Comparison of ENCODE assay signal across 9 mouse cellular contexts in genomic region chr17:83122525-83123280, GRCm38 (mm10).
DNase-seq lines count a peak whose midpoint lies in the region; ATAC-seq and TF ChIP-seq lines count a peak whose summit lies in the region.
"Had no signal": no experiment of that assay in that cellular context is flagged by ENCODE, and none has a peak within 500 bp of the region (broad histone marks: within the 10 kb centered on the region; RNA-seq: fewer than 3 reads in every experiment).

No protein-coding gene starts in this region.

- H3K27me3 ChIP-seq in forebrain, embryonic 11.5 days (ENCODE audit: control insufficient read depth, insufficient read depth, low read length): no peaks in the 10 kb centered on the region
- H3K27me3 ChIP-seq: CH12.LX had no signal

- TF ChIP-seq CTCF in left cerebral cortex, adult 2 months (IDR thresholded peaks at IDR 0.05): no peak; the same call in 1 of the 2 replicates

- no peak overlapping the region for H3K27ac ChIP-seq in left cerebral cortex, adult 2 months
- no peak overlapping the region for H3K27ac ChIP-seq in forebrain, embryonic 11.5 days (ENCODE audit: low read depth, low read length)

- intact Hi-C loops in left cerebral cortex, adult 2 months (cut with DNase I): no loop called here
- intact Hi-C loops in heart, postnatal 10 days (cut with DNase I): no loop called here

- H3K36me3 ChIP-seq in forebrain, embryonic 11.5 days (ENCODE audit: control insufficient read depth, insufficient read depth, low read length): no peaks in the 10 kb centered on the region

- H3K4me1 ChIP-seq in forebrain, embryonic 11.5 days (replicated peaks; ENCODE audit: control insufficient read depth, insufficient read depth, low read length): peaks cover 16% of the 10 kb centered on the region

- peak overlapping the region; percentile 33 for H3K4me3 ChIP-seq in left cerebral cortex, adult 2 months
- H3K4me3 ChIP-seq in forebrain, embryonic 11.5 days (ENCODE audit: low read depth, low read length): peak overlapping the region; percentile 17; the same call in 1 of the 2 replicates

- 5% methylated on average over 20 of the region's 20 CpGs for WGBS in forebrain, embryonic 11.5 days

- no peaks in the 10 kb centered on the region for H3K9me3 ChIP-seq in forebrain, embryonic 11.5 days (ENCODE audit: control insufficient read depth, low read length)

- DNase-seq in left cerebral cortex, adult 2 months (ENCODE audit: extremely low spot score in 1 of 2, low spot score in 2 of 2): peak in 1 of 2 experiments; percentile 21
- DNase-seq in left cerebral cortex, adult 8-10 months (ENCODE audit: low spot score in 2 of 2): no peak
- peak; percentile 71 for DNase-seq in forebrain, embryonic 11.5 days (ENCODE audit: low spot score)
- peak; percentile 76 to 81 for DNase-seq in heart, postnatal 10 days
- peak; percentile 76 for DNase-seq in kidney, postnatal 10 days
- peak; percentile 26 for DNase-seq in lung, postnatal 25 days (ENCODE audit: low spot score)
- peak; percentile 76 for DNase-seq in retina, postnatal 1 day
- DNase-seq in cerebellum, postnatal 4 days (ENCODE audit: low spot score in 2 of 2): no peak

- peak overlapping the region; percentile 46 for H3K4me2 ChIP-seq in forebrain, embryonic 11.5 days (ENCODE audit: low read depth, low read length, severe bottlenecking)

- peak; percentile 83 for ATAC-seq in forebrain, embryonic 11.5 days (replicated peaks; ENCODE audit: low FRiP score)

- H3K9ac ChIP-seq in forebrain, embryonic 11.5 days (ENCODE audit: low read length): peak overlapping the region; percentile 37; the same call in 1 of the 2 replicates

Comparison
In these comparisons a context has a peak if more than half of its experiments do, and no peak if none do; other contexts are left out.
1. DNase-seq: peak in forebrain, embryonic 11.5 days (single experiment), heart, postnatal 10 days (2 of 2), kidney, postnatal 10 days (single experiment), lung, postnatal 25 days (single experiment) and retina, postnatal 1 day (single experiment); none in left cerebral cortex, adult 8-10 months (0 of 2) and cerebellum, postnatal 4 days (0 of 2).